Mouse (Mus musculus) lung, adult 2 months (tissue): ENCODE measurements around the gene Klhl31.

ENCODE experiments used
- CTCF ChIP-seq: fragments of 200-500 bp; IDR thresholded peaks from 2 replicates; pipeline ENCODE4 v1.5.1; 2011; ENCODE audit warnings: mild to moderate bottlenecking, low read length, control low read depth; ENCODE audit not compliant: insufficient read depth
- POLR2A ChIP-seq: fragments of 200-500 bp; IDR thresholded peaks from 2 replicates; pipeline ENCODE4 v1.6.1; 2011; ENCODE audit warnings: low read depth, mild to moderate bottlenecking, control low read depth, low read length, borderline replicate concordance; ENCODE audit errors: extremely low read depth

GRCm38 (mm10) chr9:77692707-77693106, 56.4 kb downstream of the Klhl31 start:
- TF ChIP-seq POLR2A (no peak), CTCF (no peak)
